Mouse (Mus musculus) neural tube, embryonic 11.5 days (tissue): ENCODE results near the gene Dusp6. TPM values are rescaled to one million over a fixed set of nuclear protein-coding genes. Genes with fewer than 3 reads are reported as not detected.
"Not testable (repeated sequence)": the region's sequence is repeated elsewhere in the genome, so short reads cannot be mapped to it uniquely, and the experiment has no call there.

Experiments
- ATAC-seq: fragments of 200-750 bp; cut with Nextera tagmentation; 2 replicates; pipeline ENCODE4 v1.8.0; 2017; ENCODE audit warnings: moderate number of reproducible peaks, mild to moderate bottlenecking, moderate TSS enrichment, moderate library complexity; ENCODE audit not compliant: insufficient read depth, low FRiP score, low TSS enrichment
- DNase-seq: peaks from one replicate; pipeline ENCODE4 v3.0.0-alpha.2; 2015; ENCODE audit warnings: low spot score
- H3K27ac ChIP-seq: fragments of 300-500 bp; sonication (generic); 2 replicates; pipeline ENCODE4 v1.5.1; 2014; ENCODE audit warnings: low read depth, mild to moderate bottlenecking, low read length
- H3K27me3 ChIP-seq: fragments of 300-500 bp; sonication (generic); 2 replicates; pipeline ENCODE4 v1.6.1; 2014; ENCODE audit warnings: mild to moderate bottlenecking, low read length, mixed read lengths; ENCODE audit not compliant: control insufficient read depth, insufficient read depth
- H3K36me3 ChIP-seq: fragments of 300-500 bp; sonication (generic); 2 replicates; pipeline ENCODE4 v1.6.1; 2014; ENCODE audit warnings: mild to moderate bottlenecking, low read length, moderate library complexity, mixed read lengths; ENCODE audit not compliant: control insufficient read depth, insufficient read depth
- H3K4me1 ChIP-seq: fragments of 300-500 bp; sonication (generic); 2 replicates; pipeline ENCODE4 v1.6.1; 2014; ENCODE audit warnings: low read length, mixed read lengths; ENCODE audit not compliant: control insufficient read depth, insufficient read depth
- H3K4me2 ChIP-seq: fragments of 300-500 bp; sonication (generic); 2 replicates; pipeline ENCODE4 v1.6.1; 2014; ENCODE audit warnings: low read depth, mild to moderate bottlenecking, moderate library complexity
- H3K4me3 ChIP-seq: fragments of 300-500 bp; sonication (generic); 2 replicates; pipeline ENCODE4 v1.5.1; 2014; ENCODE audit warnings: low read depth, low read length
- H3K9ac ChIP-seq: fragments of 300-500 bp; sonication (generic); 2 replicates; pipeline ENCODE4 v1.6.1; 2014; ENCODE audit warnings: mild to moderate bottlenecking, low read length
- H3K9me3 ChIP-seq: fragments of 300-500 bp; sonication (generic); 2 replicates; pipeline ENCODE4 v1.6.1; 2016; ENCODE audit warnings: low read length; ENCODE audit not compliant: control insufficient read depth
- WGBS: fragments of 180-500 bp; shearing (Covaris S2); extraction: QIAGEN DNeasy Blood & Tissue Kit; methylation state at CpG from one replicate; pipeline ENCODE4 v1.1.7; 2014; 5-methylcytosine and 5-hydroxymethylcytosine counted together
- polyA plus RNA-seq: library from polyadenylated mRNA; unstranded; fragments of >200 nt; fragmentation: Nextera tagmentation; extraction: Ambion mirVana; gene quantifications from 2 replicates; pipeline ENCODE4 v1.2.1, GENCODE M21; 2014

Dusp6 gene
- polyA plus RNA-seq, result 57.5 and 62.0 TPM in 2 replicates

DNA sequence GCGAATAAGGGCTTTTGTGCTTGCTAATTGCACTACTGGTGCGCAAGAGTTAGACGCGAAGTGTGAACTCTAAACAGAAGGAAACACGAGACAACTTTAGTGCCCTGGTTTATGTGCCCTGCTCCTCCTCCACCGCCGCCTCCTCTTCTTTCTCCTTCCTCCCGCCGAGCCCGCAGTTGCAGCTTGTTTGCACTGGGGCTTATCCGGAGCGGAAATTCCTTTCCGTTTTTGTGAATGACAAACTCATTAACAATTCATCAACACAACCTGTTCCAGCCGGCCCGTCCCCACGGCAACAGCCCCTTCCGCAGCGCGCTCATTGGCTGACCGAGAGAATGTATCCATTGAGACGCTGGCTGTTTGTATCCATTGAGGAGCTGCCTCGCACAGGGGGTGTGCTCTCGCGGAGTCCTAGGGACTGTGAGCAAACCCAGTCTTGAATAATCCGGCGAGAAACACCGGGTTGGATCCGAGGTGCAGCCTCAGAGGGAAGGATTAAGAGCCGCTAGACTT is at the start of gene Dusp6:
Gene Dusp6 (plus strand): TSS at position 365 of the 513 bp plus-strand sequence.
- peak within 1 kb of the TSS; percentile 93 for H3K4me2 ChIP-seq
- no peaks in the 10 kb centered on the region for H3K9me3 ChIP-seq
- DNase-seq (peak; percentile 96), ATAC-seq (peak; percentile 96)
- peak within 1 kb of the TSS; percentile 85 for H3K9ac ChIP-seq
- H3K36me3 ChIP-seq, result no peaks in the 10 kb centered on the region
- H3K4me1 ChIP-seq, result peaks cover 25% of the 10 kb centered on the region
- H3K27ac ChIP-seq, result peak within 1 kb of the TSS; percentile 94
- H3K4me3 ChIP-seq, result peak within 1 kb of the TSS; percentile 52
- under 1% methylated on average over 29 of the region's 29 CpGs for WGBS
- H3K27me3 ChIP-seq, result 0 out of 2 replicates have a peak, but pooled peaks cover 2% of the 10 kb centered on the region

DNA sequence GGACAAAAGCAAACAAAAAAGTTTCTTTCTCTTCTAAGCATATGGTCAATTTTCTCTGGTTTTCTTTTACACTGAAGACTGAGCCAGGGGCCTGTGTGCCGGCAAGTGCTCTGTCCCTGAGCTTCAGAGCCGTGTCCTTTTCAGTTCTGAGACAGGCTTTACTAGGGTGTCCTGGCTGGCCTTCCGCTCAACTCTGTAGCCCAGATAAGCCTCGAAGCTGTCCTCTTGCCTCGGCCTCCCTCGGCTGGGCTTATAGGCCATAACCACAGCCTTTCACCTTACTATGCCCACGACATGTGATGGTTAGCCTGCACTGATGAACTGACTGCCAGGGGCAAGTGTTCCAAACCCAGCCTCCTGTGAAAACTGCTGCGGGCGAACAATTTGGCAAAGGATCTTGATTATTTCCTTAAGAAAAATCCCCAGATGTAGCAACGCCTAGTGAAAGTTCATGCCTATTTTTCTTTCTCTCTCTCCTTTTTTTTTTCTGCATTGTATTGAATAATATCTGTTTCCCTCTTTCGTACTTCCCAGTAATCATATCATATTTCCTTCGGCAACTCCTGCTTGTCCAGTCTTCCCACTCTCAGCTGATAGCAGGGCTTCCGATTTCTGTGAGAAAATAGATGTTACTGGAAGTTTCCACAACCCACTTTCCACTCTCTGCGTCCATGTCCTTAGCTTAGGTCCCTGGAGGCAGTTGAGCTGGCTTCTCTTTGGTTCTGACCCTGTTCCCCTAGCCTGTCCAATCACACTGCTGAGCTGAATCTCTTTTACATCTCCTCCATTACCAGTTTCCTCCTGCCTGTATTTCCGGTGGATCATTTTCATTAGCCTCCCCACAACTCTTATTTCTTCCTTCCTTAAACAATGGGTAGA is 48.4 kb upstream of the Dusp6 start:
- H3K27me3 ChIP-seq, result no peaks in the 10 kb centered on the region
- 92% methylated on average over 15 of the region's 15 CpGs for WGBS
- no peak overlapping the region for H3K4me3 ChIP-seq
- H3K9me3 ChIP-seq, result no peaks in the 10 kb centered on the region
- DNase-seq (no peak), ATAC-seq (no peak)
- H3K4me2 ChIP-seq, result no peak overlapping the region
- no peaks in the 10 kb centered on the region for H3K4me1 ChIP-seq
- H3K9ac ChIP-seq, result no peak overlapping the region
- no peaks in the 10 kb centered on the region for H3K36me3 ChIP-seq
- H3K27ac ChIP-seq, result no peak overlapping the region

DNA sequence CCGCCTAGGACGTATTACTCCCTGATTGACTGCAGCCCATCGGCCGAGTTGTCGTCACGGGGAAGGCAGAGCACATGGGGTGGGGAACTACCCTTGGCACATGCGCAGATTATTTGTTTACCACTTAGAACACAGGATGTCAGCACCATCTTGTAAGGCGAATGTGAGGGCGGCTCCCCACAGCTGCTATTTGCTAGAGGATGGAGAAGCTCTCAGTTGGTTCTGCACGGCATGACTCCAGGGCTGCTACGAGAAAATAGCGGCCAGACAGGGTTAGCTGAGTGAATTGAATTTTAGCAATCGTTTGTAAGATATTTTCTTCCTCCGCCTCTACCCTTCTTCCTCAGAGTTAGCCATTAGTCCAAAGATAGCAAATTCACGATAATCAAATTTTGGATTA is 46.5 kb upstream of the Dusp6 start:
- not testable (repeated sequence) for ATAC-seq, H3K27me3 ChIP-seq, H3K36me3 ChIP-seq, H3K9ac ChIP-seq, H3K9me3 ChIP-seq, H3K4me2 ChIP-seq, H3K4me3 ChIP-seq, H3K27ac ChIP-seq, DNase-seq, H3K4me1 ChIP-seq
- WGBS, result 91% methylated on average over 15 of the region's 15 CpGs

DNA sequence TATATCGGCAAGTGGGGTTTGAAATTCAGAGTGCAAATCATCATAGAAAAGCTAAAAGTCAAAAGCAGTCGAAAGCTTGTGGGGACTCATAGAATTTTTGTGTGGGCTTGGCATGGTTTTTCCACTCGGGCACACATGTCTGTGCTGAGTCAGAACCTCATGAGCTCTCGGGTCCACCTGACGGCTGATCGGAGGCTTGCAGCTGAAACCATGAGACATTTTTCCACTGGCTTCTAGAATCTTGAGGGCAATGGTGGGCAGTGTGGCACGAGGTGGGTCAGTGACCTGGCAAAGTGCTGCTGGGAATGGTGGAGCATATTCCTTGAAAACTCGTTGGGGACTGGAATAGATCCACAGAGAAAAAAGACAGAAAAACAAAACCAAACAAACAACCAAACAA is 41.5 kb upstream of the Dusp6 start:
- Histone ChIP-seq H3K9ac (no peak overlapping the region), H3K36me3 (no peaks in the 10 kb centered on the region), H3K27ac (no peak overlapping the region), H3K9me3 (no peaks in the 10 kb centered on the region), H3K4me3 (no peak overlapping the region), H3K4me2 (no peak overlapping the region), H3K27me3 (no peaks in the 10 kb centered on the region), H3K4me1 (no peaks in the 10 kb centered on the region)
- ATAC-seq (no peak), DNase-seq (no peak)
- WGBS, result 94% methylated on average over 8 of the region's 8 CpGs

DNA sequence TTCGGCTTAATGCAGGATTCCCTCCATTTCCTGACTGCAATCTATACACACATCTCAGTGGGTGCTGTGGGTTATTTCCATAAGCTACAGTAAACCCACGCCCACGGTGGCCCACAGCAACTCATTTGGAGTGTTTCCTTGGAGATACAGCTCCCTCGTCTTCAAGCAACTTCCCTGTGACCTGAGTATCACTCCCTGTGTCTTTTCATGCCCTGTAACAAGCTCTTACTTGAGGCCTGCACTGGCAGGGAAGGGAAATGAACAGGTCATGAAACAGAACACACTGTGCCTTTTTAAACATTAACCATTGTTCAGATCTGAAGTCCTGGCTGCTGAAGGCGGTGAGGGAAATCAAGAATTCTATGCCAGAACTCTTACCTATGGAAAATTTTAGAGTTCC is 40.3 kb upstream of the Dusp6 start:
- Histone ChIP-seq H3K4me2 (no peak overlapping the region), H3K4me1 (no peaks in the 10 kb centered on the region), H3K27ac (no peak overlapping the region), H3K9ac (no peak overlapping the region), H3K4me3 (no peak overlapping the region), H3K27me3 (no peaks in the 10 kb centered on the region), H3K36me3 (no peaks in the 10 kb centered on the region), H3K9me3 (no peaks in the 10 kb centered on the region)
- 79% methylated on average over 5 of the region's 5 CpGs for WGBS
- DNase-seq (no peak), ATAC-seq (no peak)

DNA sequence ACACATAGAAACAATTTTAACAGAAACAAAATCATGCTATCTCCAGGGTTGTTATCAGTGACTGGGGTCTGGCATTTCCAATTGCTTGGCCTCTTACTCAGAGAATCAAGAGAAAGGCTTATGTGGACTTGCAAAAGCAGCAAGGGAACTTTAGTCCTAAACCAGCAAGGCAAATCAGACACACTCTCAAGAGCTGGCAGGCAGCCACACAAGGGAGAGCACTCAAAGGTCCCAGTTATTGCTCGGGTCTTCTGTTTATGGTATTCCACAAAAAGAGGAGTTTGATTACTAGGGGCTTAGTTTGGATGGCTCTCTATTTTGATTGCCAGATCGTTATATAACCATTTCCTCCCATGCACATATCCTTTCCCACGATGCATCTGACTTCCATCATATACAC is 38.8 kb upstream of the Dusp6 start:
- Histone ChIP-seq H3K4me3 (no peak overlapping the region), H3K4me1 (peaks cover 3% of the 10 kb centered on the region; the same call in 1 of the 2 replicates), H3K9me3 (no peaks in the 10 kb centered on the region), H3K27ac (no peak overlapping the region), H3K4me2 (no peak overlapping the region), H3K27me3 (no peaks in the 10 kb centered on the region), H3K36me3 (no peaks in the 10 kb centered on the region), H3K9ac (no peak overlapping the region)
- ATAC-seq, result no peak
- no peak for DNase-seq
- WGBS, result 84% methylated on average over 3 of the region's 3 CpGs

DNA sequence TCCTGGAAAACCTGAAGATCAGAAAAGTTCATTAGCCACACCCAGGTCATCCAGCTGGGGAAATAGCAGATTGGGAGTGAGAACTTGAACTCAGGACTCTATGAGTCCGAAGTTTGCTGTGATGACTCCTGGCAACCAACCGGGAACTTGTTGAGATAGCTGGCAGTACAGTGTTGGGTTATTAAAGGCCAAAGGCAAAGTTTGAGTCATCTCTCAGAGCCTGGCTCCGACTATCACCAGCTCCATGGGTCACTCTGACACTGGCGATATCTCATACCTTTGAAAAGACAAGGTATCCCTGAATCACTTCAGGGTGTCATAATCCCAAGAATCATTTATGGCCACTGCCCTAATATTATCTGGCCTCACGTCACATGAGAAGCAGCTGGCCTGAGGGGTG is 36.2 kb upstream of the Dusp6 start:
- no peaks in the 10 kb centered on the region for H3K27me3 ChIP-seq
- H3K27ac ChIP-seq, result no peak overlapping the region
- H3K4me3 ChIP-seq, result no peak overlapping the region
- no peaks in the 10 kb centered on the region for H3K9me3 ChIP-seq
- H3K4me2 ChIP-seq, result no peak overlapping the region
- no peak overlapping the region for H3K9ac ChIP-seq
- DNase-seq, result no peak
- H3K4me1 ChIP-seq, result peaks cover 3% of the 10 kb centered on the region; the same call in 1 of the 2 replicates
- WGBS, result 90% methylated on average over 5 of the region's 5 CpGs
- no peaks in the 10 kb centered on the region for H3K36me3 ChIP-seq
- no peak for ATAC-seq

DNA sequence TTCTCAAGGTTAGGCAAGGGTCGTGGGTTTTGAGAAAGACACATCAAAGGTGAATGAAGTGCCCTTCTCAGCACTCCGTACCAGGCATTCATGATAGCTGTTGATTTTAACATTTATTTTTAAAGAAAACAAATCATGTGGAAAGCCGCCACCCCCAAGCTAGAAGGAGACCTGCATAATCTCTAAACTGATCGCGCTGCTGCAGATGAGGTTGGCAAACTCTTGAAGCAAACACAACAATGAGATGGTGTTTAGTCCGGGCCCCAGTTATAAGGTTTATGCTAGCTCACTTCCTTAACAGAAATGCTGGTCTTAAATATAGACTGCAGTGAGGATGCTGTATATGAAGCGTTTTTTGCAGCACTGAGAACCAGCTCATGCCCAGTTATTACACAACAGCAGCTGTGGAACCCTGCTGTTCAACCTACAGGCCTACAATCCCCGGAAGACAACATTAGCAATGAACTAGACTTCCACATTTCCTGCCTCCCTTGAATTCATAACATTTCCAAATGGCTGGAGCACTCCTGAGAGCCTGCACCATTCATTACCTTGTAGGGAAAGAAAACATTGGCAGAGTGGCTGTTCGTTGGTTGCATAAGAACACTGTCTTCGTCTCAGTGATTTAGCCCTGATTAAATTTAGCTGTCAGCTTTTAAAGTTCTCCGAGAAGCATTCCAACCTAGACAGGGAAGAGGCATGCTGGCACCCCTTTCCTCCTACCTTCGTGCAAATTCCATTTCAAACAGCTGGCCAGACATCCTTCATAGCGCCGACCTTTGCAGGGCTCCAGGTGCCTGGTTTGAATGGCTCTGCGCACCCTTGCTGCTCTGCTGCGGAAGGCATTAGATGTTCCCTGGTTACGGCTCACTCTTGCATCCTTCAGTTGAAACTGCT is 34.8 kb upstream of the Dusp6 start:
- ATAC-seq (no peak), DNase-seq (peak; percentile 31)
- no peak overlapping the region for H3K4me2 ChIP-seq

More for the DNA sequence above, 34.8 kb upstream of the Dusp6 start:
- Histone ChIP-seq H3K4me3 (no peak overlapping the region), H3K27me3 (no peaks in the 10 kb centered on the region), H3K9ac (no peak overlapping the region), H3K36me3 (no peaks in the 10 kb centered on the region), H3K9me3 (no peaks in the 10 kb centered on the region), H3K27ac (no peak overlapping the region), H3K4me1 (peaks cover 3% of the 10 kb centered on the region; the same call in 1 of the 2 replicates)
- WGBS, result 35% methylated on average over 17 of the region's 17 CpGs
